Mouse (Mus musculus) lung, adult 2 months (tissue): ENCODE results near the gene Prdm1. TPM values are rescaled to one million over a fixed set of nuclear protein-coding genes. Genes with fewer than 3 reads are reported as not detected.

Source experiments
- DNase-seq: peaks from one replicate; pipeline ENCODE4 v3.0.0; 2022
- H3K4me1 ChIP-seq: fragments of 200-500 bp; 2 replicates; pipeline ENCODE4 v1.6.1; 2011; ENCODE audit warnings: low read length; ENCODE audit not compliant: control insufficient read depth, insufficient read depth
- H3K4me3 ChIP-seq: fragments of 200-500 bp; replicated peaks from 2 replicates; pipeline ENCODE3; 2011; ENCODE audit warnings: low read depth, mild to moderate bottlenecking, control low read depth, low read length; ENCODE audit errors: extremely low read depth
- CTCF ChIP-seq: fragments of 200-500 bp; IDR thresholded peaks from 2 replicates; pipeline ENCODE4 v1.5.1; 2011; ENCODE audit warnings: mild to moderate bottlenecking, low read length, control low read depth; ENCODE audit not compliant: insufficient read depth
- POLR2A ChIP-seq: fragments of 200-500 bp; IDR thresholded peaks from 2 replicates; pipeline ENCODE4 v1.6.1; 2011; ENCODE audit warnings: low read depth, mild to moderate bottlenecking, control low read depth, low read length, borderline replicate concordance; ENCODE audit errors: extremely low read depth
- WGBS: fragments of 180-500 bp; shearing (Covaris S2); methylation state at CpG from one replicate; pipeline ENCODE4 v1.1.7; 2018; 5-methylcytosine and 5-hydroxymethylcytosine counted together
- polyA plus RNA-seq: library from polyadenylated mRNA; depleted of rRNA; stranded (reverse); fragments of >200 nt; gene quantifications from 2 replicates; pipeline ENCODE4 v1.2.3, GENCODE M21; 2012

Gene Prdm1
- polyA plus RNA-seq, 1 experiment: 7.9 TPM

- WGBS: 55% methylated on average over 15 of the region's 15 CpGs
- no peak for TF ChIP-seq CTCF
- TF ChIP-seq POLR2A: no peak
- no peak overlapping the region for H3K4me3 ChIP-seq
- DNase-seq: no peak
- H3K4me1 ChIP-seq: no peaks in the 10 kb centered on the region
Observed at GRCm38 (mm10) chr10:44493818-44494492, 34.3 kb downstream of the Prdm1 start.

DNA sequence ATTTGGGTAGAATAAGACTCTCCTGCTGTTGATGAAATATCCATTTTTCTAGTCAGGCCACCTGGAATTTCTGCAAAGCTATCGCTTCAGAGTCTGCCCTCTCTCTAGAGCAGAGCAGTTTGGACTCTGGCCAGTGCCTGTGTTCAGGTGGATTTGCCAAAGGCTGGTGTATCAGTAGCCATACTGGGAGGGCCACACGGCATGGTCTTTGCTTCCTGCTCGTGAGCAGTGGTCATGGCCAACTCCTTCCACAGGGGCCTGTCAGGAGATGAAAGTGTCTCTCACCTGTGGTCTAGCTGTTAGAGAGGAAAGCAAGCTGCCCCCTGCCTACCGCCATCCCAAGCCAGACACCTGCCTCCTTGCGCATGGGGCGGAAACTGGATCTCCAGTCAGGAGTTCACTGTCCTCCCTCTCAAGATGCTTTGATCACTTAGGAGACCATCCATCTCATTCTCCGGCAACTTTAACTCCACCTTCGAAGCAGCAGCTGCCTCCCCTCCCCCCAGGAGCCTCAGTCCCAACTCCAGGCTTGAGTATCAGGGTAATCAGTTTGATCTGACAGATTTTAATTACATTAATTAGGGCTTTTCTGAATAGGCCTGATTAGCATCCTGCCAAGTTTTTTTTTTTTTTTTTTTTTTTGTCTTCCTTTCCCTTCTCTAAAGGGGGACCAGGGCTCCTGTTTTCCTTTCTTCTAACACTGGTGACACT, 35.3 kb downstream of the Prdm1 start:
- DNase-seq: no peak
- WGBS: 76% methylated on average over 8 of the region's 8 CpGs
- Histone ChIP-seq H3K4me3 (no peak overlapping the region), H3K4me1 (no peaks in the 10 kb centered on the region)
- TF ChIP-seq POLR2A (no peak), CTCF (no peak)

GRCm38 (mm10) chr10:44490899-44491422, 37.3 kb downstream of the Prdm1 start:
- H3K4me1 ChIP-seq: no peaks in the 10 kb centered on the region
- no peak overlapping the region for H3K4me3 ChIP-seq
- no peak for DNase-seq
- TF ChIP-seq POLR2A (no peak), CTCF (no peak)
- WGBS: 88% methylated on average over 5 of the region's 5 CpGs

GRCm38 (mm10) chr10:44487132-44487531, 41.2 kb downstream of the Prdm1 start:
- no peak overlapping the region for H3K4me3 ChIP-seq

GRCm38 (mm10) chr10:44484077-44484476, 44.2 kb downstream of the Prdm1 start:
- TF ChIP-seq POLR2A (no peak), CTCF (no peak)
- no peak for DNase-seq
- H3K4me1 ChIP-seq: peaks cover 3% of the 10 kb centered on the region
- H3K4me3 ChIP-seq: no peak overlapping the region
- 73% methylated on average over 5 of the region's 5 CpGs for WGBS

More at GRCm38 (mm10) chr10:44487132-44487531, 41.2 kb downstream of the Prdm1 start:
- H3K4me1 ChIP-seq: peaks cover 3% of the 10 kb centered on the region
- no peak for DNase-seq
- TF ChIP-seq POLR2A (no peak), CTCF (no peak)
- WGBS: 91% methylated on average over 10 of the region's 11 CpGs

DNA sequence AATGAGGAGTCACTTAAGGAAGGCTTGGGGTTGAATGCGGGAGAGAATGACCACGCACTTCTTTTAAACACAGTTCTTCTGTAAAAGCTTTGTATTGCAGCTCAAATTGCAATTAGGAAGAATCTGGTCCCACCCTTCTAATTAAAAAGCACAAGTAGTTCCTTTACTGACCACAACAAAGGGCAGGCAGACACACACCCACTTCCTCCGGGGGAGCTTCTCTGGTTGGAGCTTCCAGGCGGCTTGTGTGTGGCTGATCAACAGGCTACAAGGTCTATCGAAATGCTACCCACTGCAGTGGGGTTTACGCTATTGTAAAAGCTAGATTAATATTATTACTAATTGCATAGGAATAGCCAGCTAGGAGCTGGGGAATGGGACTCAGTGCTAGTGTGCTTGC, 45.2 kb downstream of the Prdm1 start:
- 54% methylated on average over 6 of the region's 6 CpGs for whole genome bisulfite sequencing
- no peak for DNase-seq
- Histone ChIP-seq H3K4me3 (no peak overlapping the region), H3K4me1 (peaks cover 3% of the 10 kb centered on the region)
- TF ChIP-seq CTCF (no peak), POLR2A (no peak)

DNA sequence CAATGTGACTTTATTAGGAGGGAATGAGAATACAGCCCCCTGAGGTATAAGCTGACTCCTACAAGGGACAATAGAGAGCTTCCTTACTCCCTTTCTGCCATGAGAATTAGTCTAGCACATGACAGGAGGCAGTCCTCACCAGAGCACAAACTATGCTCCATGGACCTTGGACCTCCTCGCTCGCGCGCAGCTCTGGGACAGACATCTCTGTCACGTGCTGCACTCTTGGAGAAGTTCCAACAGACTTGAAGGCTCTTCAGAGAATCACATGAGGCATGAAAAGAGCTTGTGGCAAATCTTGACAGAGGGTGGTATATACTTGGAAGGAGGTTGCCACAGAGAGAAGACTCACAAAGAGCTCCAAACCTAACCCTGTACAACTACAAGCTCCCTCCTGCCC, 46.9 kb downstream of the Prdm1 start:
- 64% methylated on average over 5 of the region's 5 CpGs for WGBS
- no peak for DNase-seq
- no peak for TF ChIP-seq CTCF
- no peak for TF ChIP-seq POLR2A
- Histone ChIP-seq H3K4me3 (no peak overlapping the region), H3K4me1 (peaks cover 3% of the 10 kb centered on the region)

DNA sequence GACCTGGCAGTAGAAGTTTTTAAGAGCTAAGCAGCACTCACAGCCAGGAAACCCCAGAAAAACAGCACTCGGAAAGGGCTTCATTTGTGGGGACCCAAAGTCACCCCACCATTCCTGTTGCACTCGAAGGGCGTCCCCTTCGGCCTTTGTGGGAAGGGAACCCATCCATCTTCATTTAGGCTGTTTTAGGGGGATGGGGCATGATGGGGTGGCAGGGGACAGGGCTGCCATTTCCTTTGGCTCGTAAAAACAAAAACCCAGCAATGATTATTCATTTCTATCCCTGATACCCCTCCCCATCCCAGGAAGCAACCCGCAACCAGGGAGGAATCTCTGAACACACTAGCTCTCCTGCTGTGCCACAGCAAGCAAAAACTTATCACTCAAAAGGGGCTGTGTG, 49.0 kb downstream of the Prdm1 start:
- H3K4me3 ChIP-seq: no peak overlapping the region
- 59% methylated on average over 6 of the region's 6 CpGs for WGBS
- TF ChIP-seq CTCF: no peak
- no peak for DNase-seq
- peaks cover 5% of the 10 kb centered on the region for H3K4me1 ChIP-seq

DNA sequence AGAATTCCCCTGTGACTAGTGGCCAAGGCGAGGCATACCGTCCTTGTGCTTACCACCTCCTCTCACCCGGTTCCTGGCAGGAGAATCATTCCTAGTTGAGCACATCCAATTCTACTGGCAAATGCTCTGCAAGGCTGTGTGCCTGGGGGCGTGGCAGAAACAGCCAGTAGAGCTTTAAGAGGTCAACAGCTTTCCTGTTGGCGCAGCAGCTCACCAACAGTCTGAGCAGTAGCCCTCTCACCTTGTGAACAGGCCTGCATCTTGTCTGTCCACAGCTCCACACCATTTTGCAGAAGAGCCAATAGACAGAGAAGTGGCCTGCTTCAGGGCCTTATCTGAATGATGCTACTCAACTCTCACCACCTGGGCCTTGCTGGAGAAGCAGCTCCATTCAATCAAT, 50.2 kb downstream of the Prdm1 start:
- TF ChIP-seq CTCF (no peak), POLR2A (no peak)
- Histone ChIP-seq H3K4me1 (peaks cover 5% of the 10 kb centered on the region; the same call in 1 of the 2 replicates), H3K4me3 (no peak overlapping the region)
- 62% methylated on average over 5 of the region's 5 CpGs for WGBS
- DNase-seq: no peak

DNA sequence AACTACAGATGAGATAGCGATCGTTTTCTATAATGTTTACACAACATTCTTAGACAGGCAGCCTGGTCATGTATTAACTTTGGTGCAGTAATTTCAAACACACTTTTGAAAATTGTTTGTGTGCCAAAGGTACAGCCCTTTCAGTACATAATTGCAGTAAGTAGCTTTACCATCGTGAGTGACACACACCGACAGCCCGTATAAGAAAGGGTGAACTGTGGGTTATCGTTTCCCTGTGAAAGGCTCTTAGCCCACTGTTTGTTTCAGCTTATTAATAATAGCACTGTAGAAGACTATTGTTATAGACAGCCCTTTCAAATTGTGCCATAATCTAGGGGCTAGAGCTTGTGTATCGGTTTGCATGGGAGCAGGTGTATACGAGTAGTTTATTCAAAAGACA, 51.1 kb downstream of the Prdm1 start:
- H3K4me3 ChIP-seq: no peak overlapping the region
- 42% methylated on average over 8 of the region's 8 CpGs for WGBS
- no peak for DNase-seq
- H3K4me1 ChIP-seq: peaks cover 2% of the 10 kb centered on the region; the same call in 1 of the 2 replicates
- TF ChIP-seq POLR2A (no peak), CTCF (no peak)
